Mouse (Mus musculus): ENCODE measurements at regions not wholly inside any gene's neighbourhood (a gene's known extent, or its start where the extent isn't known, plus 50 kb on each side); places are given as distances from the start of the nearest gene placed in this dataset.

GRCm38 (mm10) chr1:137376685-137377084 is 416.4 kb upstream of the Nr5a2 start:
- Histone ChIP-seq H3K27ac (ENCODE audit: low read depth, low read length) (no peak overlapping the region), H3K4me3 (ENCODE audit: low read depth, low read length) (no peak overlapping the region), H3K9me3 (ENCODE audit: control insufficient read depth, low read length) (no peaks in the 10 kb centered on the region), H3K9ac (ENCODE audit: low read depth, low read length) (no peak overlapping the region), H3K27me3 (ENCODE audit: control insufficient read depth, insufficient read depth, low read length) (no peaks in the 10 kb centered on the region), H3K36me3 (ENCODE audit: control insufficient read depth, insufficient read depth, low read length) (no peaks in the 10 kb centered on the region), H3K4me1 (replicated peaks; ENCODE audit: control insufficient read depth, insufficient read depth, low read length) (no peaks in the 10 kb centered on the region), H3K4me2 (replicated peaks; ENCODE audit: low read depth, low read length) (no peak overlapping the region)
- ATAC-seq (ENCODE audit: low FRiP score) (no peak), DNase-seq (ENCODE audit: low spot score) (no peak)
- WGBS, result 86% methylated on average over 10 of the region's 10 CpGs

- 0 out of 2 replicates have a peak, but pooled peaks have one; percentile 13 for ATAC-seq (ENCODE audit: low FRiP score)
- Histone ChIP-seq H3K9ac (ENCODE audit: low read depth, low read length) (no peak overlapping the region), H3K4me1 (replicated peaks; ENCODE audit: control insufficient read depth, insufficient read depth, low read length) (no peaks in the 10 kb centered on the region), H3K9me3 (ENCODE audit: control insufficient read depth, low read length) (no peaks in the 10 kb centered on the region), H3K27ac (ENCODE audit: low read depth, low read length) (no peak overlapping the region), H3K27me3 (ENCODE audit: control insufficient read depth, insufficient read depth, low read length) (no peaks in the 10 kb centered on the region), H3K36me3 (ENCODE audit: control insufficient read depth, insufficient read depth, low read length) (no peaks in the 10 kb centered on the region), H3K4me2 (replicated peaks; ENCODE audit: low read depth, low read length) (no peak overlapping the region), H3K4me3 (ENCODE audit: low read depth, low read length) (no peak overlapping the region)
- DNase-seq (ENCODE audit: low spot score), result no peak
- 25% methylated on average over 4 of the region's 4 CpGs for WGBS
Observed at GRCm38 (mm10) chr1:137374641-137375040, 414.4 kb upstream of the Nr5a2 start.

GRCm38 (mm10) chr1:137373509-137374420 is 413.5 kb upstream of the Nr5a2 start:
- H3K9ac ChIP-seq (ENCODE audit: low read depth, low read length), result no peak overlapping the region
- WGBS, result 47% methylated on average over 15 of the region's 15 CpGs
- DNase-seq (ENCODE audit: low spot score) (peak; percentile 25), ATAC-seq (ENCODE audit: low FRiP score) (peak; percentile 55; the same call in 1 of the 2 replicates)
- H3K4me3 ChIP-seq (ENCODE audit: low read depth, low read length), result no peak overlapping the region
- H3K27ac ChIP-seq (ENCODE audit: low read depth, low read length), result no peak overlapping the region
- H3K27me3 ChIP-seq (ENCODE audit: control insufficient read depth, insufficient read depth, low read length), result no peaks in the 10 kb centered on the region
- no peak overlapping the region for H3K4me2 ChIP-seq (replicated peaks; ENCODE audit: low read depth, low read length)
- no peaks in the 10 kb centered on the region for H3K9me3 ChIP-seq (ENCODE audit: control insufficient read depth, low read length)
- no peaks in the 10 kb centered on the region for H3K4me1 ChIP-seq (replicated peaks; ENCODE audit: control insufficient read depth, insufficient read depth, low read length)
- no peaks in the 10 kb centered on the region for H3K36me3 ChIP-seq (ENCODE audit: control insufficient read depth, insufficient read depth, low read length)

- Histone ChIP-seq H3K9ac (ENCODE audit: low read depth, low read length) (no peak overlapping the region), H3K36me3 (ENCODE audit: control insufficient read depth, insufficient read depth, low read length) (no peaks in the 10 kb centered on the region), H3K4me3 (ENCODE audit: low read depth, low read length) (no peak overlapping the region), H3K9me3 (ENCODE audit: control insufficient read depth, low read length) (no peaks in the 10 kb centered on the region), H3K4me2 (replicated peaks; ENCODE audit: low read depth, low read length) (no peak overlapping the region), H3K27ac (ENCODE audit: low read depth, low read length) (no peak overlapping the region), H3K27me3 (ENCODE audit: control insufficient read depth, insufficient read depth, low read length) (no peaks in the 10 kb centered on the region), H3K4me1 (replicated peaks; ENCODE audit: control insufficient read depth, insufficient read depth, low read length) (no peaks in the 10 kb centered on the region)
- 87% methylated on average over 3 of the region's 3 CpGs for WGBS
- DNase-seq (ENCODE audit: low spot score) (no peak), ATAC-seq (ENCODE audit: low FRiP score) (no peak)
Observed at GRCm38 (mm10) chr1:137372236-137372635, 412.0 kb upstream of the Nr5a2 start.

GRCm38 (mm10) chr1:137364396-137364795 is 404.1 kb upstream of the Nr5a2 start:
- H3K9ac ChIP-seq (ENCODE audit: low read depth, low read length), result no peak overlapping the region

GRCm38 (mm10) chr1:137363969-137364368 is 403.7 kb upstream of the Nr5a2 start:
- Histone ChIP-seq H3K4me2 (replicated peaks; ENCODE audit: low read depth, low read length) (no peak overlapping the region), H3K36me3 (ENCODE audit: control insufficient read depth, insufficient read depth, low read length) (no peaks in the 10 kb centered on the region), H3K9me3 (ENCODE audit: control insufficient read depth, low read length) (no peaks in the 10 kb centered on the region), H3K27ac (ENCODE audit: low read depth, low read length) (no peak overlapping the region), H3K4me3 (ENCODE audit: low read depth, low read length) (no peak overlapping the region), H3K4me1 (replicated peaks; ENCODE audit: control insufficient read depth, insufficient read depth, low read length) (no peaks in the 10 kb centered on the region), H3K27me3 (ENCODE audit: control insufficient read depth, insufficient read depth, low read length) (no peaks in the 10 kb centered on the region), H3K9ac (ENCODE audit: low read depth, low read length) (no peak overlapping the region)
- 96% methylated on average over 2 of the region's 2 CpGs for WGBS
- ATAC-seq (ENCODE audit: low FRiP score) (no peak), DNase-seq (ENCODE audit: low spot score) (no peak)

More at GRCm38 (mm10) chr1:137364396-137364795, 404.1 kb upstream of the Nr5a2 start:
- H3K4me2 ChIP-seq (replicated peaks; ENCODE audit: low read depth, low read length), result no peak overlapping the region
- no peak for DNase-seq (ENCODE audit: low spot score)
- no peak overlapping the region for H3K27ac ChIP-seq (ENCODE audit: low read depth, low read length)
- no peak for ATAC-seq (ENCODE audit: low FRiP score)
- H3K27me3 ChIP-seq (ENCODE audit: control insufficient read depth, insufficient read depth, low read length), result no peaks in the 10 kb centered on the region
- no peaks in the 10 kb centered on the region for H3K36me3 ChIP-seq (ENCODE audit: control insufficient read depth, insufficient read depth, low read length)
- H3K9me3 ChIP-seq (ENCODE audit: control insufficient read depth, low read length), result no peaks in the 10 kb centered on the region
- H3K4me3 ChIP-seq (ENCODE audit: low read depth, low read length), result no peak overlapping the region
- no peaks in the 10 kb centered on the region for H3K4me1 ChIP-seq (replicated peaks; ENCODE audit: control insufficient read depth, insufficient read depth, low read length)

GRCm38 (mm10) chr1:137363561-137363960 is 403.3 kb upstream of the Nr5a2 start:
- no peak overlapping the region for H3K4me3 ChIP-seq (ENCODE audit: low read depth, low read length)
- no peaks in the 10 kb centered on the region for H3K36me3 ChIP-seq (ENCODE audit: control insufficient read depth, insufficient read depth, low read length)
- no peak overlapping the region for H3K9ac ChIP-seq (ENCODE audit: low read depth, low read length)
- DNase-seq (ENCODE audit: low spot score), result no peak
- no peak for ATAC-seq (ENCODE audit: low FRiP score)
- H3K27ac ChIP-seq (ENCODE audit: low read depth, low read length), result no peak overlapping the region
- WGBS, result 60% methylated on average over 1 of the region's 1 CpGs
- H3K27me3 ChIP-seq (ENCODE audit: control insufficient read depth, insufficient read depth, low read length), result no peaks in the 10 kb centered on the region
- H3K4me2 ChIP-seq (replicated peaks; ENCODE audit: low read depth, low read length), result no peak overlapping the region
- no peaks in the 10 kb centered on the region for H3K9me3 ChIP-seq (ENCODE audit: control insufficient read depth, low read length)
- H3K4me1 ChIP-seq (replicated peaks; ENCODE audit: control insufficient read depth, insufficient read depth, low read length), result no peaks in the 10 kb centered on the region

- Histone ChIP-seq H3K4me3 (ENCODE audit: low read depth, low read length) (no peak overlapping the region), H3K27ac (ENCODE audit: low read depth, low read length) (no peak overlapping the region), H3K4me2 (replicated peaks; ENCODE audit: low read depth, low read length) (no peak overlapping the region), H3K9ac (ENCODE audit: low read depth, low read length) (no peak overlapping the region), H3K9me3 (ENCODE audit: control insufficient read depth, low read length) (no peaks in the 10 kb centered on the region), H3K4me1 (replicated peaks; ENCODE audit: control insufficient read depth, insufficient read depth, low read length) (no peaks in the 10 kb centered on the region), H3K36me3 (ENCODE audit: control insufficient read depth, insufficient read depth, low read length) (no peaks in the 10 kb centered on the region), H3K27me3 (ENCODE audit: control insufficient read depth, insufficient read depth, low read length) (no peaks in the 10 kb centered on the region)
- no peak for DNase-seq (ENCODE audit: low spot score)
- ATAC-seq (ENCODE audit: low FRiP score), result no peak
- WGBS, result 74% methylated on average over 16 of the region's 16 CpGs
Observed at GRCm38 (mm10) chr1:137360688-137361570, 400.7 kb upstream of the Nr5a2 start.

Measured in hindbrain, embryonic 11.5 days (tissue).